Mouse (Mus musculus) small intestine, adult 2 months (tissue): ENCODE data around the gene Nampt. TPM values are rescaled to one million over a fixed set of nuclear protein-coding genes. Genes with fewer than 3 reads are reported as not detected.

ENCODE experiments used
- H3K27ac ChIP-seq: fragments of 200-500 bp; 2 replicates; pipeline ENCODE4 v1.5.1; 2012; ENCODE audit warnings: low read depth, low read length, control low read depth, inconsistent platforms; ENCODE audit not compliant: insufficient read depth
- H3K27me3 ChIP-seq: fragments of 200-500 bp; 2 replicates; pipeline ENCODE4 v1.6.1; 2012; ENCODE audit warnings: mild to moderate bottlenecking, moderate library complexity, low read length, inconsistent platforms; ENCODE audit not compliant: control insufficient read depth, insufficient read depth
- H3K36me3 ChIP-seq: fragments of 200-500 bp; 2 replicates; pipeline ENCODE4 v1.6.1; 2012; ENCODE audit warnings: mild to moderate bottlenecking, low read length, control low read depth, inconsistent platforms; ENCODE audit not compliant: control insufficient read depth, insufficient read depth
- H3K4me1 ChIP-seq: fragments of 200-500 bp; 2 replicates; pipeline ENCODE4 v1.6.1; 2012; ENCODE audit warnings: low read length, inconsistent platforms, mixed read lengths; ENCODE audit not compliant: control insufficient read depth, insufficient read depth, insufficient read length
- H3K4me3 ChIP-seq: fragments of 200-500 bp; 2 replicates; pipeline ENCODE4 v1.5.1; 2012; ENCODE audit warnings: low read depth, mild to moderate bottlenecking, control low read depth, inconsistent platforms, low read length, moderate library complexity
- CTCF ChIP-seq: fragments of 200-500 bp; IDR thresholded peaks from 2 replicates; pipeline ENCODE4 v1.5.1; 2012; ENCODE audit warnings: low read depth, mild to moderate bottlenecking, control low read depth, inconsistent platforms, low read length, moderate library complexity, mixed read lengths; ENCODE audit not compliant: insufficient replicate concordance, insufficient read length; ENCODE audit errors: extremely low read depth
- POLR2A ChIP-seq: fragments of 200-500 bp; IDR thresholded peaks from 2 replicates; pipeline ENCODE4 v1.6.1; 2012; ENCODE audit warnings: low read depth, mild to moderate bottlenecking, control low read depth, inconsistent platforms, low read length, moderate library complexity
- WGBS: fragments of 180-500 bp; shearing (Covaris S2); methylation state at CpG from one replicate; pipeline ENCODE4 v1.1.7; 2018; 5-methylcytosine and 5-hydroxymethylcytosine counted together
- polyA plus RNA-seq: library from polyadenylated mRNA; depleted of rRNA; stranded (reverse); fragments of >200 nt; gene quantifications from 2 replicates; pipeline ENCODE4 v1.2.3, GENCODE M21; 2012; rRNA removed

The Nampt gene
- polyA plus RNA-seq = 3.1 and 7.9 TPM in 2 replicates

DNA sequence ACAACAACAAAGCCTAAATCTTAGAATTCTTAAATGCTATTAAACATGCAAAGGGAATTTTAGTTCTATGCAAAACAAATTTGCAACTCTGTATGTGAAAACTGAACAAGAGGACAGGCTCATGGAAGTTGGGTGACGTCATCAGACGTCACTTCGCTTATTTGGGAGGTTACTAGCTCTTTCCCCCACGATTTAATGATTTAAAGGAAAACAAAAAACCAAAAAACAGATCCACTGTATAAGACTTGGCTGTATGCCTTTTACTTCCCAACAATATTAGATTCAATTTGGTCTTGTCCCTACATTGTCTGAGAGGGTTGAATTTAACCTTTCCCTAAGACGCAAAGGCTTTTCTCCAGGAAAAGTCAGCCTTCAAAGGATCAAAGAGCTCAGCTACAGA is at the start of gene Nampt:
TSS of gene Nampt (plus strand) at position 130 of the 400 bp plus-strand sequence.
- Histone ChIP-seq H3K4me3 (peak within 1 kb of the TSS; percentile 93), H3K27me3 (no peaks in the 10 kb centered on the region), H3K27ac (peak within 1 kb of the TSS; percentile 99), H3K36me3 (peaks cover 7% of the 10 kb centered on the region), H3K4me1 (no peaks in the 10 kb centered on the region)
- WGBS = 11% methylated on average over 5 of the region's 5 CpGs
- TF ChIP-seq CTCF = no peak
- TF ChIP-seq POLR2A = no peak

DNA sequence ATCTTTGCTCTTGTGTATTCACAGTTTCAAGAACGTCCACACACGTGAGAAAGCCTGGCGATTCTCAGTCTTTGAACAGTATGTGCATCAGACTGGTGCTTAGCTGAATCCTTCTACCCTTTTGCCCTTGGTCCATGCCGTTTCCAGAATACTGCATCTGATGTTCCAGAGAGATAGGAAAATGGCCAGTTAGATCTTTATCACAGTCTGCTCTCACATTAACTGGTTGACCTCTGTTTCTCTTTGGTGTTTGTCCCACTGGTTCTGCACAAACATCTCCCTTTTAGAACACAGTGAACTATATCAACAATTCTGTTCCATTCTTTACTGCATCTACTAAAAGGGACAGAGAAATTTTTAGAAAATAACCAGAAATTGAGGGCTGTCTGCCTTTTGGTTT is 48.6 kb upstream of the Nampt start:
- no peak for TF ChIP-seq CTCF
- TF ChIP-seq POLR2A = no peak
- Histone ChIP-seq H3K36me3 (no peaks in the 10 kb centered on the region), H3K27ac (no peak overlapping the region), H3K4me3 (no peak overlapping the region), H3K27me3 (no peaks in the 10 kb centered on the region), H3K4me1 (peaks cover 12% of the 10 kb centered on the region; the same call in 1 of the 2 replicates)
- 81% methylated on average over 4 of the region's 4 CpGs for WGBS

DNA sequence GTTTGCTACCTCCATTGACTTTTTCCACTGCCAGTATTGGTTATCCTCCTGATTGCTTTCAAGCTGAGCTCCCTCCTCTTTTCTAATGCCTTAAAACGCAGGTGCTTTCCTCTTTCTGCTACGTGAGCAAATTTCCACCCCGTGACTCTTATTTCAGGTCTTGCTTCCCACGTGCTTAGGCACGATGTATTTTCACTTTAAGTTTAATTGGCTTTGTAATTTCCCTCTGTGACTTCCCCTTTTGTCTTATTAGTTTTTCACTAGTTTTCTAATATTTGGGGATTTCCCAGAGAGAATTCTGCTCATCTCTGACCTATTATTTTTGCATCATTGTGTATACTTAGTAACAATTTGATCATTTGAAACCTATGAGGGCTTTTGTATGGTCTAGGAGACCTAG is 44.8 kb upstream of the Nampt start:
- H3K36me3 ChIP-seq = no peaks in the 10 kb centered on the region
- WGBS = 66% methylated on average over 5 of the region's 5 CpGs
- TF ChIP-seq POLR2A (no peak), CTCF (no peak)
- no peak overlapping the region for H3K4me3 ChIP-seq
- no peak overlapping the region for H3K27ac ChIP-seq
- H3K27me3 ChIP-seq = no peaks in the 10 kb centered on the region
- H3K4me1 ChIP-seq = no peaks in the 10 kb centered on the region

- Histone ChIP-seq H3K27me3 (no peaks in the 10 kb centered on the region), H3K27ac (no peak overlapping the region), H3K4me1 (no peaks in the 10 kb centered on the region; the same call in 1 of the 2 replicates), H3K4me3 (no peak overlapping the region), H3K36me3 (no peaks in the 10 kb centered on the region)
- WGBS = 67% methylated on average over 3 of the region's 3 CpGs
- no peak for TF ChIP-seq POLR2A
- TF ChIP-seq CTCF = no peak
These were observed 30.3 kb upstream of the Nampt start for GRCm38 (mm10) chr12:32789092-32789491.

DNA sequence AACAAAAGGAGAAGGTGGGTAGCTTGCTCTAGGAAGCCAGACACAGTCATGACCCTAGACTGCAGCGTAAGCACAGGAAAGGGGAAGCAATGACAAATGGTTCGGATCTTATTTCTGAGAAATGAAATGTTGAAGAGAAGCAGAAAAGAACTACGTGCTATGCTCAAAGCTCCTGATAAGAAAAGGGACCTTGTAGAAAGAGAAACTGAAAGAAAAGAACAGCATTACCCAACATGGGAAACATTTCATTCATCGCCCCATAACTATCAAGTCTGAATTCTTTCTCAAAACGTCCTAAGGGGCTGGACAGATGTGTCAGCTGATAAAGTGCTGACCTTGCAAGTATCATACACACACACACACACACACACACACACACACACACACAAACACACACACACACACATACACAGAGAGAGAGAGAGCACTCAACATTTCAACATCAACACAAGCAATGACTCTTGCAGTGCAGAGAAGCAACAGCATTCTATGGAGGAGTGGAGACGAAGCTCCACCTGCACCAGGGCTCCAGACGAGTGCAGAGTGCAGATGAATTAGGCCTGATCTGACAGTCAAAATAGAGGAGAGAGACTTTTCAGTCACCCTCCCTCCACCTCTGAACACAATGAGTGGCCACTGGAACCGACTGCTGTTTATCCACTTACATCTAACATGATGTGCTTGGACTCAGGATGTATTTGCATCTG is 23.4 kb upstream of the Nampt start:
- peaks cover 8% of the 10 kb centered on the region; the same call in 1 of the 2 replicates for H3K4me1 ChIP-seq
- H3K27ac ChIP-seq = peak overlapping the region; percentile 58
- WGBS = 36% methylated on average over 8 of the region's 8 CpGs
- no peaks in the 10 kb centered on the region for H3K27me3 ChIP-seq
- TF ChIP-seq CTCF (no peak), POLR2A (no peak)
- H3K36me3 ChIP-seq = no peaks in the 10 kb centered on the region
- no peak overlapping the region for H3K4me3 ChIP-seq

DNA sequence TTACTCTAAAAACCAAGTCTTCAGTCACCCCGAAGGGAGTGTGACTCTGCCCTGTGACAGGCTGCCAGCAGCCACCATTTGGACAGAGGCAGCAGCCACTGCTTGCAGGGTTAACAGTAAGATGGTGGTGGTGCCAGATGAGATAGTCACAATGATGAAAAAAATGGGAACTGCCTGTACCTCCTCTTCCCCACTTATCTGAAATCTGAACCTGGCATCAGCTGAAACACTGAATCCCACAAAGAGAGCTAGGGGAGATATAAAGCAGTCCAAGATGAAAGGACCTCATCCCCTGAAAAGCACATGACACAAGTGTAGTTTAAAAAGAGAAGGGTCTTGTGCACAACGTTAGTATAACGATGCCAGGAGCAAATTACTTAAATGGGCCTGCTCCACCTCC is 21.9 kb upstream of the Nampt start:
- no peaks in the 10 kb centered on the region for H3K36me3 ChIP-seq
- no peak overlapping the region for H3K27ac ChIP-seq
- H3K27me3 ChIP-seq = no peaks in the 10 kb centered on the region
- TF ChIP-seq CTCF = no peak
- TF ChIP-seq POLR2A = no peak
- H3K4me3 ChIP-seq = no peak overlapping the region
- WGBS = 81% methylated on average over 3 of the region's 3 CpGs
- peaks cover 8% of the 10 kb centered on the region; the same call in 1 of the 2 replicates for H3K4me1 ChIP-seq

DNA sequence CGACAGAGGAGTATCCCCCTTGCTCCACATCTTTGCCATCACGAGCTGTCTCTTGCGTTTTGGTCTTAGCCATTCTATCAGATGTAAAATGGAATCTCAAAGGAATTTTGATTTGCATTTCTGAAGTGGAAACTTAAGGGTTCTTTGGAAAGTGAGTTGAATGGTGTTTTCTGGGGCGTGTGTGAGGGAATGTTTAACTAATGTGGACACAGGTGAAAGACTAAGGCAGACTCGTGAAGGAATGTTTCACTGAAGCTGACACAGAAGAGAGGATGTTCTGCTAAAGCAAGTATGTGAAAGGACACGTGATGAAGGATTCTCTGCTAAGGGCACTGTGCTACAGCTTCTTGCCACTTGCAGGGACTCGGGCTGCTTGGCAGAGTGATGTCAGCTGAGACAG is 18.3 kb upstream of the Nampt start:
- Histone ChIP-seq H3K27me3 (no peaks in the 10 kb centered on the region), H3K4me3 (no peak overlapping the region), H3K4me1 (peaks cover 4% of the 10 kb centered on the region; the same call in 1 of the 2 replicates), H3K27ac (no peak overlapping the region), H3K36me3 (no peaks in the 10 kb centered on the region)
- WGBS = 64% methylated on average over 7 of the region's 7 CpGs
- TF ChIP-seq POLR2A (no peak), CTCF (no peak)
